Mouse (Mus musculus) bone marrow macrophage, adult 2 months (primary cell): ENCODE measurements around the gene Lbh.

Experiments
- CTCF ChIP-seq: IDR thresholded peaks from 2 replicates; pipeline ENCODE4 v1.5.1; 2012; ENCODE audit warnings: low read depth, mild to moderate bottlenecking, low read length, moderate library complexity
- POLR2A ChIP-seq: IDR thresholded peaks from 2 replicates; pipeline ENCODE4 v1.6.1; 2012; ENCODE audit warnings: mild to moderate bottlenecking, low read depth, low read length, borderline replicate concordance

- TF ChIP-seq CTCF (no peak), POLR2A (no peak)
Observed at GRCm38 (mm10) chr17:72959497-72960039, 41.5 kb downstream of the Lbh start.
